Mouse (Mus musculus) liver, embryonic 14.5 days (tissue): ENCODE data around the gene Mxd3. TPM values are rescaled to one million over a fixed set of nuclear protein-coding genes. Genes with fewer than 3 reads are reported as not detected.

Source experiments
- ATAC-seq: fragments of 200-750 bp; cut with Nextera tagmentation; 2 replicates; pipeline ENCODE4 v1.8.0; 2017; ENCODE audit warnings: moderate number of reproducible peaks, mild to moderate bottlenecking, moderate library complexity; ENCODE audit not compliant: insufficient read depth
- DNase-seq, 3 experiments: peaks; one replicate each; pipeline ENCODE4 v3.0.0-alpha.2; 2012 to 2013; ENCODE audit warnings: low read depth in 3 of 3, low spot score in 3 of 3
- H3K27ac ChIP-seq: fragments of 300-500 bp; sonication (generic); 2 replicates; pipeline ENCODE4 v1.5.1; 2014; ENCODE audit warnings: moderate library complexity, mild to moderate bottlenecking, control low read depth, inconsistent platforms
- H3K27me3 ChIP-seq: fragments of 300-500 bp; sonication (generic); 2 replicates; pipeline ENCODE4 v1.6.1; 2014; ENCODE audit warnings: mild to moderate bottlenecking, low read length, moderate library complexity; ENCODE audit not compliant: control insufficient read depth, insufficient read depth
- H3K36me3 ChIP-seq: fragments of 300-500 bp; sonication (generic); replicated peaks from 2 replicates; pipeline ENCODE4 v1.6.1; 2014; ENCODE audit warnings: low read depth; ENCODE audit not compliant: control insufficient read depth, insufficient read depth
- H3K4me1 ChIP-seq, 2 experiments: fragments of 200-500 bp in 1 of 2; fragments of 300-500 bp in 1 of 2; sonication (generic) in 1 of 2; replicated peaks; 2 replicates each; pipeline ENCODE4 v1.6.1; 2012 to 2014; ENCODE audit warnings: antibody characterized with exemption in 1 of 2, inconsistent platforms in 1 of 2, low read length in 1 of 2; ENCODE audit not compliant: control insufficient read depth in 2 of 2, insufficient read depth in 2 of 2
- H3K4me2 ChIP-seq: fragments of 300-500 bp; sonication (generic); 2 replicates; pipeline ENCODE4 v1.6.1; 2014; ENCODE audit warnings: low read depth, mild to moderate bottlenecking, control low read depth, moderate library complexity
- H3K4me3 ChIP-seq, 2 experiments: fragments of 200-500 bp in 1 of 2; fragments of 300-500 bp in 1 of 2; sonication (generic) in 1 of 2; 2 replicates each; pipeline ENCODE4 v1.5.1; 2012 to 2014; ENCODE audit warnings: low read depth in 2 of 2, low read length in 2 of 2, mild to moderate bottlenecking in 2 of 2, control low read depth in 1 of 2, inconsistent platforms in 1 of 2, moderate library complexity in 1 of 2; ENCODE audit not compliant: insufficient read depth in 1 of 2
- H3K9ac ChIP-seq: fragments of 300-500 bp; sonication (generic); replicated peaks from 2 replicates; pipeline ENCODE4 v1.6.1; 2014; ENCODE audit warnings: mild to moderate bottlenecking, control low read depth, moderate library complexity
- H3K9me3 ChIP-seq: fragments of 300-500 bp; sonication (generic); 2 replicates; pipeline ENCODE4 v1.6.1; 2016; ENCODE audit warnings: low read length, mixed read lengths; ENCODE audit not compliant: control insufficient read depth
- CTCF ChIP-seq: IDR thresholded peaks from 2 replicates; pipeline ENCODE4 v1.5.1; 2016; ENCODE audit warnings: antibody characterized with exemption, low read depth, control low read depth
- EP300 ChIP-seq: IDR thresholded peaks from 2 replicates; pipeline ENCODE4 v1.6.1; 2016; ENCODE audit warnings: antibody characterized with exemption, low read depth
- WGBS: fragments of 180-500 bp; shearing (Covaris S2); extraction: QIAGEN DNeasy Blood & Tissue Kit; methylation state at CpG from one replicate; pipeline ENCODE4 v1.1.7; 2014; ENCODE audit not compliant: insufficient replicate concordance; 5-methylcytosine and 5-hydroxymethylcytosine counted together
- polyA plus RNA-seq, 2 experiments: library from polyadenylated mRNA; depleted of rRNA in 1 of 2; stranded (reverse) in 1 of 2; unstranded in 1 of 2; fragments of >200 nt; fragmentation: Nextera tagmentation in 1 of 2; extraction: Ambion mirVana in 1 of 2; gene quantifications; 2 replicates each; pipeline versions ENCODE4 v1.2.1 to v1.2.3; 2012 to 2014

The Mxd3 gene
- polyA plus RNA-seq, 2 experiments: 26.3 to 32.6 TPM

DNA sequence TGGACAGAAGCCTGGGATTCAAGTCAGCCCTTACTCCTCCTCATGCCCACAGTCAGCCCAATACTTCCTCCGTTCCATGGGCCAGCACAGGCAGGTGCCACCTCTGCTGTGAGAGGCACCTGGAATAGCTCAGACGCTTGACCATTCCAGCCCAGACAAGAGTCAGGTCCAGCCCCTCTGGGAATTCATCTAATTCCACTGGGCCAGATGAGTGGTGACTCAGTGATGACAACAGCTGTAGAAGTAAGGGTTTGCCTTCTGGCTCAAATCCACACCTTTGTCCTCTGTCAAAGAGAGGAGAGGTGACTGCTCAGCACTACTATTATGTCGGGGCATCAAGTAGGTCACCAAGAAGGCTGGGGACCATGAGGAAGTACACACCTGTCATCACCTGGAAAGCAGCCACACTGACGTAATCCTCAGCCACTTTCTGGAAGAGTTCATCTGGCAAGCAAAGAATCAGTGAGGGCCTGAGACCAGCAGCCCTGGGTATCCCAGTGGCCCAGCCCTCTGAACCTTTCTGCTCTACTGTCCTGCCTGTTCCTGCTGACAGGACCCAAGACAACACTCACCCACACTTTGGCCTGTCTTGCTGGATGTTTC, 9.6 kb downstream of the Mxd3 start, which contains the start of gene Prelid1:
Gene Prelid1 (plus strand): TSS at position 570 of the 603 bp plus-strand sequence.
- no peaks in the 10 kb centered on the region for H3K27me3 ChIP-seq
- H3K27ac ChIP-seq: no peak within 1 kb of the TSS; the same call in none of the 2 replicates
- ATAC-seq: no peak
- no peak for DNase-seq
- WGBS: 84% methylated on average over 4 of the region's 4 CpGs
- H3K9ac ChIP-seq: peak within 1 kb of the TSS; percentile 79
- H3K9me3 ChIP-seq: no peaks in the 10 kb centered on the region
- TF ChIP-seq EP300: no peak
- TF ChIP-seq CTCF: no peak
- peak within 1 kb of the TSS; percentile 76 for H3K4me2 ChIP-seq
- H3K4me1 ChIP-seq: peaks cover 8 to 17% of the 10 kb centered on the region in 2 experiments
- H3K4me3 ChIP-seq: peak within 1 kb of the TSS; percentile 70 to 95
- H3K36me3 ChIP-seq: peaks cover 26% of the 10 kb centered on the region

DNA sequence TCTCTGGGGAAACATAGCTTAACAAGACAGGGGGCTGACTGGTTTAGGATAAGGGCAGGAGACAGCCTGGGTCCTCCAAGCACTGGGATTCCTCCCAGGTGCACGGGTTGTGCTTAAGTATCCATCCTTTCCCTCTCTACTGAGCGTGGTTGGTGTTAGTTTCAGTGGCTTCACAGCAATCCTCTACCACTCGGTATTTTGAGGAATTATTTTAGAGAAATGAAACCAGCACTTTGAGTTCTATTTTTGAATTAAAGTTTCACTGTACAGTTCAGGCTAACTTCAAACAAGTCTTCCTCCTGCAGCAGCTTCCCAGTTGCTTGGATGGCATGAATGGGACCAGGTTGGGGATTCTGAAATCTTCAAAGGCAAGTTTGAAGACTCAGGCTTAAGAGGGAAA, 11.3 kb downstream of the Mxd3 start:
- DNase-seq (no peak), ATAC-seq (no peak)
- WGBS: 58% methylated on average over 3 of the region's 3 CpGs
- peaks cover 25% of the 10 kb centered on the region for H3K36me3 ChIP-seq
- H3K27ac ChIP-seq: no peak overlapping the region
- H3K9ac ChIP-seq: no peak overlapping the region
- H3K4me2 ChIP-seq: no peak overlapping the region
- TF ChIP-seq CTCF (no peak), EP300 (no peak)
- no peak overlapping the region for H3K4me3 ChIP-seq
- H3K4me1 ChIP-seq: peaks cover 8 to 13% of the 10 kb centered on the region in 2 experiments
- no peaks in the 10 kb centered on the region for H3K27me3 ChIP-seq
- no peaks in the 10 kb centered on the region for H3K9me3 ChIP-seq

DNA sequence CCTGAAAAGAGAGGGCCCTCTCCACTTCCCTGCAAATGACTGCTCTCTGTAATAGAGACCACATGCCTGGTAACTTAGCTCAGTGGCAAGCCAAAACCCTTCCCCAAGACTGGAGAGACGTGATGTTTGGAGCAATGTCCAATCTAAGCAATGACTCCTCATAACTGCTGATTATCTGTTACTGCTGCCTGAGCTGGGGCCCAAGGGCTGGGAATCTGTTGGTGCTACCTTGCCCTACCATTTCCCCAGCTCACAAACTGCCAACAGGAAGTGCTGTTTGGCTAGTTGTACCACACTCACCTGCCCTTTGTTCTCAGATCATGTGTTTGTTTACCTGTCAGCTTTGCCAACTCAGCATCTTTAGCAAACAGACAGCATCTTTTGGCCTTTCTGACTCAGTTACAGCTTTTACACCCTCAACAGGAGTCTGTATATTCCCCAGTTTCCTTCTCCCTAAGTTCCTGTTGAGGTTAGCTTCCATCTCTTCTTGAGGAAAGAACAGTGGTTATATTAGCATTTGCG, 14.7 kb downstream of the Mxd3 start:
- H3K9me3 ChIP-seq: no peaks in the 10 kb centered on the region
- DNase-seq (no peak), ATAC-seq (no peak)
- H3K4me1 ChIP-seq: no peaks in the 10 kb centered on the region
- no peak overlapping the region for H3K9ac ChIP-seq
- no peaks in the 10 kb centered on the region for H3K27me3 ChIP-seq
- no peak overlapping the region for H3K4me2 ChIP-seq
- no peak overlapping the region for H3K27ac ChIP-seq
- WGBS: 85% methylated on average over 2 of the region's 2 CpGs
- peaks cover 51% of the 10 kb centered on the region for H3K36me3 ChIP-seq
- H3K4me3 ChIP-seq: no peak overlapping the region
- TF ChIP-seq EP300: no peak
- TF ChIP-seq CTCF: no peak

DNA sequence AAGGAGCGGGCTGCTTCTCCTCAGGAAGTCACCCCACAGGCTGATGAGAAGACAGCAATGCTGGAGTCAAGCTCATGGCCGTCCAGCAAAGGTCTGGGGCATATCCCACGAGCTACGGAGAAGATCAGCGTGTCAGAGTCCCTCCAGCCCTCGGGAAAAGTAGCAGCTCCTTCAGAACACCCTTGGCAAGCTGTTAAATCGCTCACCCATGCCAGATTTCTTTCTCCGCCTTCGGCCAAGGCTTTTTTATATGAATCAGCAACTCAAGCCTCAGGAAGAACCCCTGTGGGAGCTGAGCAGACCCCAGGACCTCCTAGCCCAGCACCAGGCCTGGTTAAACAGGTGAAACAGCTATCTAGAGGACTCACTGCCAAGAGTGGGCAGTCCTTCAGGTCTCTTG, 16.6 kb downstream of the Mxd3 start:
- no peak overlapping the region for H3K4me2 ChIP-seq
- H3K27me3 ChIP-seq: no peaks in the 10 kb centered on the region
- H3K9me3 ChIP-seq: no peaks in the 10 kb centered on the region
- ATAC-seq (no peak), DNase-seq (no peak)
- H3K4me3 ChIP-seq: no peak overlapping the region
- no peak overlapping the region for H3K27ac ChIP-seq
- peaks cover 57% of the 10 kb centered on the region for H3K36me3 ChIP-seq
- TF ChIP-seq EP300: no peak
- TF ChIP-seq CTCF: no peak
- H3K9ac ChIP-seq: no peak overlapping the region
- WGBS: 86% methylated on average over 9 of the region's 9 CpGs
- H3K4me1 ChIP-seq: no peaks in the 10 kb centered on the region

DNA sequence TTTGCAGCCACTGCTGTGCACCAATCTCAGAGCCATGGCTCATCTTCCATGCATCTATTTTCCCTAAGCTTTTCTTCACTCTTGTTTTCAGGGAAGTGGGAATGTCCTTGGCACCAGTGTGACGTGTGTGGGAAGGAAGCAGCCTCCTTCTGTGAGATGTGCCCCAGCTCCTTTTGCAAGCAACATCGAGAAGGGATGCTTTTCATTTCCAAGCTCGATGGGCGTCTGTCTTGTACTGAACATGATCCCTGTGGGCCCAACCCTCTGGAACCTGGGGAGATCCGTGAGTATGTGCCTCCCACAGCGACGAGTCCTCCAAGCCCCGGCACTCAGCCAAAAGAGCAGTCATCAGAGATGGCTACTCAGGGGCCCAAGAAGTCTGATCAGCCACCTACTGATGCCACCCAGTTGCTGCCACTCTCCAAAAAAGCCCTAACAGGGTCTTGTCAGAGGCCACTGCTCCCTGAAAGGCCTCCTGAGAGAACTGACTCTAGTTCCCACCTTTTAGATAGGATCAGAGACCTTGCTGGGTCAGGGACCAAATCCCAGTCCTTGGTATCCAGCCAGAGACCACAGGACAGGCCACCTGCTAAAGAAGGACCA, 17.5 kb downstream of the Mxd3 start:
- Histone ChIP-seq H3K9ac (no peak overlapping the region), H3K27me3 (no peaks in the 10 kb centered on the region), H3K27ac (no peak overlapping the region), H3K4me2 (no peak overlapping the region), H3K36me3 (peaks cover 63% of the 10 kb centered on the region), H3K9me3 (no peaks in the 10 kb centered on the region), H3K4me3 (no peak overlapping the region), H3K4me1 (no peaks in the 10 kb centered on the region)
- ATAC-seq: no peak
- no peak for TF ChIP-seq CTCF
- TF ChIP-seq EP300: no peak
- WGBS: 85% methylated on average over 8 of the region's 8 CpGs
- no peak for DNase-seq
